Mouse (Mus musculus): ENCODE data around the gene Lin7a.

Lin7a gene

DNA sequence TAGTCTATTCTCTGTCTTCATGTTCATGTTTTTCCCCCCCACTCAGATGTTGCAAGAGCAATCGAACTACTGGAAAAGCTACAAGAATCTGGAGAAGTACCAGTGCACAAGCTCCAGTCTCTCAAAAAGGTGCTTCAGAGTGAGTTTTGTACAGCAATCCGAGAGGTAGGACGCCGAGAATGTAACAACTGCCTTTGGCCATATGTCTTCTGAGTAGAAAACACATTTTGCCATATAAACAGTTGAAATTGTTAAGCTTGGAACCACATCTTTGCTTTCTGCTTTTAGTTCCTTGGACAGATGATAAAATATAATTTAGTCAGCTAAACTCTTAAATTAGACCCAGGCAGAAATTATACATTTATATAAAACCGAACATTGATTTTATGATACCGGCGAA is 52.4 kb downstream of the Lin7a start:
- DNase-seq (ENCODE audit: low spot score): no peak

DNA sequence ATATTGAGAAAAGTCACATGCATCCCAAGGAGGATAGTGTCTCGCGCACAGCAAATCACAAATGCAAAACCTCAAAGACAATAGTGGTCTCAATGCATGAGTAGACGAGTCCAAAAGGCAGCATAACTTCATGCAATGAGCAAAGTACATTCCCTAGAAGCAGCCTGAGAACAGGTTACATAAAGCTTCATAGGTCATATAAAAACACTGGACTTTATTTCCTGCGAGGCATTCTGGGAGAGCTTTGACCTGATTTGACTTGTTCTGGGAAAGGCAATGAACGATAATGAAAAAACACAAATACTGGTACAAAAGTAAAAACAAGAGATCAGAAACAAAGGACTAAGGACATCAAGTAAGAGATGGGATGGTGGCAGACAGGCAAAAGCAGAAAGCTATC is 54.1 kb downstream of the Lin7a start:
- no peak for DNase-seq (ENCODE audit: low spot score)

DNA sequence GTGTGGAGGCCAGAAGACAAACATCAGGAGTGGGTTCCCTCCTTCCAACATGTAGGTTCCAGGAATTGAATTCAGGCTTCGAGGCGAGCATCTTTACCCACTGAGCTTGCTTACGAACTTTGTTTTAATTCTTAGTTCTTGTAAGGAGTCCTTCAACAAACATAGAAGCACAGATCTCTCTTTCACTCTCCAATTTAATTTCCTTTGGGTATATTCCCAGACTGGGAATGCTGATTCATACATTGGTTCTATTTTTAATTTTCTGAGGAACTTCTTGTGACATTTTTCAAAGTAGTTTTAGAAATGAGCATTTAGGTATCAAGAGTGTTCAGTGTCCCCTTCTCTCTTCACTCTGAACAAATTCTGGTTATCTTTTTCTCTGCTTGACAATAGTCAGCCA is 68.0 kb downstream of the Lin7a start:
- no peak for DNase-seq (ENCODE audit: low spot score)

DNA sequence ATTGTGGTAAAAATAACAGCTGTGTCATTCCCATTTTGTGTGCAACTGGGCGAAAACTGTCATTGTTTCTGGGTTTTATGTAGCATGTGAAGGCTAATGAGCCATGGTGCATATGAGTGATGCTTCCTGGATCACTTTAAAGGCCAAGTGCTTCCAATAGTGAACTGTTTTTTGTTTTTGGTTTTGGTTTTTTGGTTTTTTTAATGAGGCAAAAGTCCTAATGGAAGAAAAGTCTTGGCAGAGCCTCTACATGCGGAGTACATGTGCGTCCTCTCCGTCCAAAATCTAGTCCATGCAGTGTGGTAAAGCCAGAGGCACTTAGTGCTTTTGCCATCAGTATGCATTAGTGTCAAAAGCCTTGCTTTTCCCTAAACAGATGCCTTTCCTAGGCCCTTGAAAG is 69.7 kb downstream of the Lin7a start:
- DNase-seq (ENCODE audit: low spot score): peak; percentile 87

DNA sequence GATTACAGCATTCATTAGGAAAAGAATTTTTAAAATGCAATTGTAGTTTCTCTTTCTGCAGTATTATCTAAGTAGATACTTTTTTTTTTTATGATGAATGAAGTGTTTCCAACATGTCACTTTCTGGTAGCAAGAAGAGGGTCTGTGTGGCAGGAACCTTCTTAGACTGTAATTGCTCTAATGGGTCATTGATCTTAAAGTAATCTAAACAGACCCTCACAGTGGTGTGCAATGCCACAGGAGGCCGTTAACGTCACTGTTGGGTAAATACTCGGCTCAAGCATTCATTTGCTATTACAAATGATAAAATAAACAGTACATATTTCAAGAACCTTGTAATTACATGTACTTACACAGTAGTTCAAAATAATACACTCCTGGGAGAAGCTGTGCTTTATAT is 72.7 kb downstream of the Lin7a start:
- DNase-seq (ENCODE audit: low spot score): peak; percentile 50

DNA sequence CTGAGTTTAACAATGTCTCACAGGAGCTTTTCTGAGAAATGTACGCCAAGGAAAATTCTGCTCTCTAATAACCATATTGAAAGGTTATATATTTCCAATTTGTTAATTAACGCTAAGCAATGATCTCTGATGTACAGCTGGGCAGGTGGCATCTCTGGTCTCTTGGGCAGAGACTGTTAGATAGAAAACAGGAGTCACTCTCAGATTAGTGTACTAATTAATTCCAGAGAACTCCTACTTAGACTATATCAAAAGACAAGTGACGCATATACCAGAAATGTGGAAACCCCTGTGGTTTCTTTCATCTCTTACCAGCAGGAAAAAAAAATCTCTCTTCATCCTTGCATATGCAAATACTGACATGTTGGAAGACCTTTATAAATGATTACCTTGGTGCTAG is 76.4 kb downstream of the Lin7a start:
- DNase-seq (ENCODE audit: low spot score): no peak

DNA sequence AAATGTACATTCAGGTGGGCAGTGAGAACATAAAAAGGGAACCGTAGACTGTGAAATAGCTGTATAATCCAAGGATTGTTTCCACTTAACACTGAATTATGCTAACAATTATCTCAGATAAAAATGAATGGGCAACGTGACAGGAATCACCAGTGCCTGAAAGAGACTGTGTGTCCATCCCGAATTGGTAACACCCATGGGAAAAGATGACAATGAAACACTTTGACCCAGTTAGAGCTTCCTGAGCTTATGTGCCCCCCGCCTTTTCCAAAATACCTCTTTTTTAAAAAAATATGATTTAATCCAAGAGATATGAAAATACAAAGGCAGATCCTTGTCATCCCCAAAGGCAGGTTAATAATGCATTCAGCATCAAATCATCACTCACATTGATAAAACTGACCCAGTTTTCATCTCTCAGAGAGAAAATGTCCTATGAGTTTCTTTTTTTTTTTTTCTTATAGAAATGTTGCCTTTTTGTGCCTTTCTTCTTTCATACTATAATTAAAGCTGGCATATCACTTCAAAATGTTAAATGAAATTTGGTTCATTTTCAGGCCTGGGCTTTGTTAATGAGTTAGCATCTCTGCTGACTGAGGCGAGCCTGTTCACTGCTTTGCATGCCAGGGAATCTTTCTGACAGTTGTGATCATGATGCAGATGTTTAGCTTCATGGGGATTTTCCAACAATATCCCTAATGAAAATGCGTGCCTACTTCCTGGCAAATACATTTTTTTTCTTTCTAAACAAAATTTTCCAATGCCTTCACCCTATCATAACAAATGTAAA is 80.4 kb downstream of the Lin7a start:
- DNase-seq (ENCODE audit: low spot score): peak; percentile 68

DNA sequence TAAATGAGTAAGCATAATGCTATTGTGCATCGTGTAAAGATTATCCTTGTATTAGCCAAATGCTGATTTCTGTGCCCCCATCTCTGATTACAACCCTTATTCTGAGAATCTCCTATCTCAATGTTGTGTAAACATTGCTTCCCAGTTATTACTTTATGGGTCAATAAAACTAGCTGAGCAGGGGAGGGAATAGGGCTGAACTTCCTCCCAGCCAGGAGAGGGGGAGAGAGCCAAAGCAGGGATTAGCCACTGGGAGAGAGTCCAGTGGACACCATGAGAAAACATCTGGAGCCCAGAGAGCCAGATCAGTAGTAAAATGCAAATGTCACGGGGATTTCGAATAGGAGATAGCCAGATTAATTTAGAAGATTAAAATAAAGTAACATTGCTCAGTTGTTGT is 82.0 kb downstream of the Lin7a start:
- DNase-seq (ENCODE audit: low spot score): no peak

DNA sequence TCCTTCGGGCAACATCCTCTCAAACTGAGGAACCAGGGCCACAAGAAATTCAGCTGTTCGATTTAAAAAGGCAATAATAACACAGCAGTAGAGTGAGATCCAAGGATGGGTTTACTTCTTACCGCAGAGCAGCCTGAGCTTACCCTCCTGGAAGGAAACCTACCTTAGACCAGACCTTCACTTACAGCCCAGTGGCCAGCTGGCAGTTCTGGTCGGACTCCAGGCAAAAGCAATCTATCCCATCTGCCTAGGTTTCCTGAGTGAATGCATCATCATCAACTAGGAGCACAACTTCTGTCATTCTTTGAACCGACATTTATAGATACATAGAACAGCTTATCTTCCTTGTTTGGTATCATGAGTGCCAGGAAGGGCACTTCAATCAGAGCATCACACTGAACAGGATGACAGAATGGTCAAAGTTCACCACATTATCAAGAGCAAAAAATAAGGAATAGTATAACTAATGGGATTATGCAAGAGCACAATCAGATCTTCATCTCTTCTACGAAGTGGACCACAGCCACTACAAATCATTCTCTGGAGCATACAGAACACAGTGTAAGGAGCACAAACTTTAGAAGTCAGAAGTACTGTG is 87.1 kb downstream of the Lin7a start:
- DNase-seq (ENCODE audit: low spot score): no peak

DNA sequence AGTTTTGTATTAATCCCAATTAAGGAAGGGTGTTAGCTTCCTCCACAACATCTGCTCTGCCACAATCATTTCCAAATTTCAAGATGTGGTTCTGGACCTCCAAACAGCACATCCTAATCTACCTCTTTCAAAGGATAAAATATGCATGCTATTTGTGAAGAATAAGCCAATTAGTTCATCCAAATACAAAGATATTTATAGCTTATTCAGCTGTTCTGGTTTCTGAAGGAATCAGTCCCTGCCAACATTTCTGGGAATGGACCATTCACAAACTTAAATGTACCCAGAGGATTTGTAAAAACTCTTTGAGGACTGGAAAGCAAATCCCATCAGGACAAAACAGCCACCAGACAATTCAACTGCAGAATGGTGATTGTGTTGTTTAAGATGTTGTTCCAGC is 87.8 kb downstream of the Lin7a start:
- DNase-seq (ENCODE audit: low spot score): no peak

DNA sequence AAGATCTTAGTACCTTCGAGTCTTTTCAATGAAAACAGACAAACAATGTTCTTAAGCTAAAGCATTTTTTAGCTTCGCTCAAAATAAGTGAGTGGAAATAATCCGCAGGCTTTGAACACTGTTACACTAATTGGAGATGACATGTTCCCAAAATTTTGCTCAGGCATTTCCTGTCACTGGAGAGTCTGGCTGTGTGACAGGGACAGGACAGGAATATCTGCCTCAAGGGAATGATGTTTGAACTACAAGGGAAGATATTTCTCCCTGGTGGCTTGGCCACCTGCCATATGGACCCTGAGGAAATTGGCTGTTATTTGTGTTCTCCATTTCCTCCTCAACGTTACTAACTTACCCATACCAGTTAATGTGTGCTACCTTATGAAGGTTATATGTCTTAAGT is 90.1 kb downstream of the Lin7a start:
- peak; percentile 79 for DNase-seq (ENCODE audit: low spot score)

DNA sequence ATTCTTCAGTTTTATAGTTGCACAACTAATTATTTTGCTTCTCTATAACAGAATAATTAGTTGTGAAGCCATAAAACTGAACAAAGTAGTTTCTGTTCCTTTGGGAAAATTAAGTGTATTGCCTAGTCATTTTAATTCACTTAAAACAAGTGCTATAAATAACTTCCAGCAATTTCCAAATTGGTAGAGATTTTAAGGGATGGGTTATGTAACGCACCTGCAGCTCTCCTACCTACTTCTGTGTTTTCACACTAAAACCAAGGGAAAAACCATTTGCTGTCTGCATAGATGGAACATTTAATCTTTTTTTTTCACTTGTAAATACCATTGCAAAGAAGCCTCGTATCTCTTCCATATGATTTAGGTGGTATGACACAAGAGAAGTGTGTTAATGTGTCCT is 90.5 kb downstream of the Lin7a start:
- DNase-seq (ENCODE audit: low spot score): no peak

DNA sequence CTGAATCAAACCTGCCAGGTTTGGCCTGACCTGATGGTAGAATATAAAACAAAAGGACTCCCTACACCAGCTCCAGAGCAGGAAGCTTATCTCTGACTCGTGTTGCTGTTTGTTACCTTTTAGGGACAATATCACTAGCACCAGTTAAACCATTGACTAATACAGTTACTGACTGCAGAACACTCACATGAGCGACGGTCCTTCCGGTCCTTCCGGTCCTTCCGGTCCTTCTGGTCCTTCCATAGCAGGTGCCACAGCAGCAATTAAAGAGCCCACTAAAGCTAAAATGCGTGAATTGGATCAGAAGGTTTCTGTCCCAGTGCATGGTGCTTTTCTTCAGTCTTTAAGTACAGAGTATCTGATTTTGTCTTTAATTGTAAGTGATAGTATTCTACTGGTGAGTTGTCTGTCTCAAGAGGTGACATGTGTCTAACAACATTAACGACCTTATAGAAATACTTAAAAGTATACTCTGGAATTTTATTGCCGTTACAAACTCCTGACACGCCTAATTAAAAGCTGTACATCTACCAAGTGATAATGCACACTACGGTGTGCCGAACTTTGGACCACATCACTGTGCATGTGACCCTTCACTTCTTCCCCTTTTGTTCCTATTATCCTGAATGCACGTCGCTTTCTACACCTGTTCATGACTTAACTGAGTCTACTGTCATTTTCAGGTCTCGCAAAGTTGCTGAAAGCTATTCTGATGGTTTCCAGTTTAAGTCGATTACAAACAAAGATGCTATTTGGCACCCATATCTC is 91.7 kb downstream of the Lin7a start:
- no peak for DNase-seq (ENCODE audit: low spot score)

DNA sequence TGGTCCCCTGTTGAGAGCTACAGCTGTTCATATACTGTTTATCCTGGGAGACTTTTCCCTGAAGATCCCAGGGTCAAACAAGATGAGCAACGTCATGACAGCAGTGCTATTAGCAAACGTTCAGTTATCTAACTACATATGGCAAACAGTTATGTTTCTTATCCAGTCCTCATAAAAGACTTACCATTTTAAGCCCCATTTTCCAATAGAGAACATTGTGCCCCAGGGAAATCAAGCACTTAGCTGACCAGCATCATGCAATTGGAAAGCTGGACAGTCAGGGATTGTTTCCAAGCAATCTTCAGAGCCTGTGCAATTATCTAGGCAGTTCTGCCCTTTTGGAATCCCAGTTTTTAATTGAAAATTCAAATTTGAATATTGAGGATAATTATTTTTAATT is 105.7 kb downstream of the Lin7a start:
- DNase-seq (ENCODE audit: low spot score): no peak

DNA sequence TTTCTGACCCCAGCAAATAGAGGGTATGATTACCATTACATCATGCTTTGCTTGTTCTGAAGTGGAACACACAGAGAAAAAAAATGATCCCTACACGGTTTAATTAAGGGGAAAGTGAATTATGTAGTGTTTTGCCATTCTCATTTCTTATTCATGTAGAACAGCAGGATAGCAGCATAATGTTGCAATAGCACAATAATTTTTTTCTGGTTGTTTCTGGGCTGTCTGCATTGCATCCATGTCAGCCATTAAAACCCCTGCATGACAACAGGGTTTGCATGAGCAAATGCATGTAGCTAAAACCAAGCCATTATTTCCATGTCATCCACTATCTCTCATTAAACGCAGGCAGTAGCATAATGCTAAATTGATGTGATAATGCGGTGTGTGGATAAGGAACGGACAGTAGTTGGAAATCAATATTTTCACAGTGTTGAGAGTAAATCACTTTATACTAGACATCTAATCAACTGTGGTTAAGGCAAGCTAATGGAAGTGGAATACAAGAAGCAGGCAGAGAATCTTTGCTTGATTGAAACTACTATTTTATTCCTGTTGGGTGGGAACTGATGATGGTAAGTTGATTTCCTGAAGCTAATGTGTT is 109.8 kb downstream of the Lin7a start:
- DNase-seq (ENCODE audit: low spot score): no peak

DNA sequence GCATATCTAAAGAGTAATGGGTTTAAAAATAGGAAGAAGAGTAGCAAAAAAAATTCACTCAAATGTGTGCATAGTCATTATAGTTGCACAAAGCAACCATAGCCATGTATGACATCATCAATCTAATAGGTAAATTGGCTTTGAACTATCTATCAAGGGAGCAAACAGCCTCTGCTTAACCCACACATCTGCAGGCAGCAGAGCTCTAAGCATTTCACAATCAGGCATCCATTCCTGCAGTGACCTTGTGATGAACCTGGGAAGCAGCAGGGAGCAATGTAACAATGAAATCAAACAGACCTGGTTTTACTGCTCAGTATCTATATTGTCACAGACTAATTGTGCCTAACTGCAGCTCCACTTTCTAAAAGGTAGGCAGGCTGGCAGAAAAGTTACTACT is 112.3 kb downstream of the Lin7a start:
- DNase-seq (ENCODE audit: low spot score): no peak

DNA sequence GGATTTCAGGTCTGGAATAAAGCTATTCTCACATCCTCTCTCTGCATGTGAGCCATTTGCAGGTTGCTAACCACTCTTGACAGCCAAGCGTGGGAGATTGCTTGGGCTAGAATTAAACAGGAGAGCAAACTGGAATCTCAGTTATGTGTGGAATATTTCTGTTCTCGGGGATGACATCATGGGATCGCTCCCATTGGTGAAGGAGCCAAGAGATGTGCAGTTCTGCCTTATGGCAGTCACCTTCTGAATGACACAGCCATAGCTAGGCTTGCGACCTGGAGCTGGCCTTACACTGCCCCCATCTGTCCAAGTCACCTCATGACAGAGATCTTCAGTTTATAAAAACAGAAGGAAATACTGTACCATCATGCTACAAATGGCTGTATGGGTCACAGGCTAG is 118.0 kb downstream of the Lin7a start:
- DNase-seq (ENCODE audit: low spot score): peak; percentile 80

DNA sequence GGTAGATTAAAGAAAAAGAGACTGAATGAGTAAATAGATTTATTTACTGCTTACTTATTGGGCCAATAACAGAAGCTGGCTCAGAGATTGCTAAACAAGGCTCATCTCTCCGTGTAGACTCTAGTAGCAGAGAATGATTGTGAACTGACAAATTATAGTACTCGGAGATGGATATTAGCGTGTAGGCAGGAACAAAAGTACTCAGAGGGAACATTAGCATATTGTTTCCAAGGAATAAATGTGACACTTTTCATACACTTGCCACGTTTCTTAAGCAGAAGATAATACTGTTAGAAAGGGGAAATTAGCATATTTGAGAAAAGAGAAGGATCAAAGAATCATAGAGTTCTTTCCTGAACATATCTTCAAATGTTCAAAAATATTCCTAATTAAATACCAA is 133.9 kb downstream of the Lin7a start:
- DNase-seq (ENCODE audit: low spot score): no peak

DNA sequence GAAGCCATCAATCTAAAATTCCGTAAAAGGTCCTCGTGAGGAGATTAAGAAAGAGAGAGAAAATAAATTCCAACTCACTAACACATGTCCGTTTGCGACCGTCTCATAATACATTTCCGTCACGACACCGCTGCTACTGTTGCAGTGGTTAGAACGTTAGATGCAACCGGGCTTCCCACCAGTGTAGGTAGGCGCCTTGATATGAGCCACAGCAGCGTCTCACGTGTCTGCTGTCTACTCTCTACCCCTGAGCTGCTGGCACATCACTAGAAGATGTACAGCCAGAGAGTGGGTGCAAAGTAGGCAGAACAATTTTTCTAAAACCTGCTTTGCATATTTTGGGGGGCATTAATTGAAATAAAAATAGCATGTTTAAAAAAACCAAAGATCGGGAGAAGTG is 146.8 kb downstream of the Lin7a start:
- DNase-seq (ENCODE audit: low spot score): no peak

DNA sequence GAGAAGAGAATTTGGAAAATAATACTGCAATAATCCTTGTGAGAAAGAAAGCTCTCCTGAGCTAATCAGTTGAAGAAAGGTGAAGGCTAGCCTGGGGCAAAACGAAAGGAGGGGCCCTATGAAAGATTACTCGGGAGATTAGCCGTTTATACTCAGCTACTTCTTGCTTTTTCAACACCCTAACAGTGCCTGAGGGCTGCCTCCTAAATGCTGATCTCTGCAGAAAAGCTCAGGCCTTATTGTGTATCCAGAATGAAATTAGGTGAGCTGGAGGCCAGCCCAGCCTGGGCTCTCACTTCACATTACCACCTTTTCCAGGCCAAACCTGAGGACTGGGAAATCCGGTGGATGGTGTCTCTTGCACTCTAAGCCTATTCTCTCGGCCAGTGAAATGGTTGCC is 165.5 kb downstream of the Lin7a start:
- DNase-seq (ENCODE audit: low spot score): no peak

DNA sequence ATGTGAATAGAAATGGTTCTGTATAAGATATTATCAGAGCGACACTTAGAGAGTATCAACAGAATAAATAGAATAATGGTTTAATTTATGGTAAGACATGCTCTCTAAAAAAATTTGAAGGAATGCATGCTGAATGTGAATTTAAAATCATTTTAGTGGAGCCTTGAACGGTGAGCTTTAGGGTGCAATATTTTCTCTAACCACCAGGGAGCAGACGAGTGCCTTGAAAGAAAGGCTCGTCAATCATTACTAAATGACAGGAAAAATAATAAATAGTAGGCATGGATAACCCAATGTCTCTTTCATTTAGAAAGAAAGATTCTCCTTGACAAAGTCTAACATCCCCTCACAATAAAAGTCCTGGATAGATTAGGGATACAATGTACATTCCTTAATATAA is 171.3 kb downstream of the Lin7a start:
- DNase-seq (ENCODE audit: low spot score): peak; percentile 76

DNA sequence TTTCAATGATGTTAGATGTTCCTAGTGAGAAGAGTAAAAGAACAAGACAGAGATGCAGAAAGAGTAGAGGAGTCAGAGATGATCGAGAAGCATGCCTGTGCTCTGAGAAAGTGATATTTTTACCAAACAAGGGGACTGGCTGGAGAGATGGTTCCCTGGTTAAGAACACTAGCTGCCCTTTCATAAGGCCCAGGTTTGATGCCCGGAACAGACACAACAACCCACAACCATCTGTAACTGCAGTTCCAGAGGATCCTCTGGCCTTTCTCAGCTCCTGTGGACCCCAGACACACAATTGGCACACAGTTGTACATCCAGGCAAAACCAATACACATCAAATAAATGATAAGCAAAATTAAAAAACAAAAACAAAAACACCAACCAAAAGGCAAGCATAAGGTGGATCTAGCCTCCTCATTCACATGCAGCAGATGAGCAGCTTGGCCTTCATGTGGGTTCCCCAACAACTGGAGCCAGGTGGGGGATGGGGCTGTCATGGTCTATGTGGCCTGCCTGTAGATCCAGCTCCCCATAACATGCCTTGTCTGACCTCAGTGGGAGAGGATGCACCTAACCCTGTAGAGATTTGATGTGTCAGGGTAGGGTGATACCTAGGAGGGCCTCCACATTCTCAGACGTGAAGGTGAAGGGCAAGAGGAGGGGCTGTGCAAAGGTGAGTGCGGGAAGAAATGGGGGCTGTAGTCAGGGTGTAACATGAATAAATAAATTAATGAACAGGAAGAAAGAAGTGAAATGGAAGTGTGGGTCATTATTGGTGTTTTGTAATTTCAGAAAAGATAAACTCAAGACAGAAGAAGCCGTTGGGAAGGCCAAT is 178.2 kb downstream of the Lin7a start:
- DNase-seq (ENCODE audit: low spot score): no peak
